Mouse (Mus musculus) bone marrow macrophage, adult 2 months (primary cell): ENCODE measurements around the gene Efcab11. TPM values are rescaled to one million over a fixed set of nuclear protein-coding genes. Genes with fewer than 3 reads are reported as not detected.

Source experiments
- H3K27ac ChIP-seq: 2 replicates; pipeline ENCODE4 v1.5.1; 2012; ENCODE audit warnings: low read depth, low read length; ENCODE audit not compliant: insufficient read depth
- H3K4me1 ChIP-seq: 2 replicates; pipeline ENCODE4 v1.6.1; 2012; ENCODE audit warnings: low read length; ENCODE audit not compliant: control insufficient read depth, insufficient read depth
- H3K4me3 ChIP-seq: 2 replicates; pipeline ENCODE4 v1.5.1; 2012; ENCODE audit warnings: mild to moderate bottlenecking, low read length, moderate library complexity; ENCODE audit not compliant: insufficient read depth
- CTCF ChIP-seq: IDR thresholded peaks from 2 replicates; pipeline ENCODE4 v1.5.1; 2012; ENCODE audit warnings: low read depth, mild to moderate bottlenecking, low read length, moderate library complexity
- POLR2A ChIP-seq: IDR thresholded peaks from 2 replicates; pipeline ENCODE4 v1.6.1; 2012; ENCODE audit warnings: mild to moderate bottlenecking, low read depth, low read length, borderline replicate concordance
- polyA plus RNA-seq: library from polyadenylated mRNA; stranded (reverse); fragments of >200 nt; gene quantifications from 2 replicates; pipeline ENCODE4 v1.2.4, GENCODE M21; 2012; ENCODE audit not compliant: missing spikeins, insufficient read depth, insufficient read length

Efcab11 gene
- polyA plus RNA-seq, 1 experiment = 3.5 TPM

DNA sequence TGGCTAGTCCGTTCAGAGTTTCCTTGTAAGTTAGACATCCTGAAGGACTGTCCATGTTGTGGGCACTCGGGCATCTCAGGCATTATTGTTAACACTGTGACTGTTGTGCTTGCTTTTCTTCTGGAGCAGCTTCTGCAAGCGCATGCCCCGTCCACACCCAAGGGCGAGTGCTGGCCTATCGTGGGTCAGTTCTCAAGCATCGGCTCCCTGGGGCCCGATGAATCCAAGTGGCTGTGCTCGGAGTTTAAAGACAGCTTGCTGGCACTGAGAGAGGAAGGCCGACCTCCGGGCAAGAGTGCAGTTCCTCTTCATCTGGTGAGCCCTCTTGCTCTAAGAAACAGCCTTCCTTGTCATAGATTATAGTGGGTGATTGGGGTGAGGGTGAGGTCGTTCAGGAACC is 27.2 kb upstream of the Efcab11 start:
- TF ChIP-seq POLR2A = no peak
- TF ChIP-seq CTCF = no peak
- H3K4me3 ChIP-seq = no peak overlapping the region
- no peak overlapping the region for H3K27ac ChIP-seq
- H3K4me1 ChIP-seq = no peaks in the 10 kb centered on the region

DNA sequence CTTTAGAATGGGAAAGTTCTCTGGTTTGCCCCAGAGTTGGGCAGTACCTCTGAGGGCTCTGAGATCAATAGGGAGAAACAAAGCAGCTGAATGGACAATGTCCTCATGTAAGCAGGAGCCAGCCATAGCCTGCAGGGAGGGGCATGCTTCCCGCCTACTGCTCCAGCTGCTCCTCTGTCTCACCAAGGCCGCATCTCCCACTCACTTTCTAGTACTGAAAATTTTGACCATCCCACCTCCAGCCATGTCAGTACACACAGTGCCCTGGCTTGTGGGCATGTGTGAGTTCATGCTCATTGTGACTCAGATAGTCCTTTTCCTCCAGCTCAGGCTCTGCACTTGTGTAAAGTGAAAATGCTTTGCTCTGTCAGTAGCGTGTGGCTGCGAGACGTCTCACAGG is 20.3 kb upstream of the Efcab11 start:
- no peak overlapping the region for H3K4me3 ChIP-seq
- no peak overlapping the region for H3K27ac ChIP-seq
- TF ChIP-seq POLR2A = no peak
- no peak for TF ChIP-seq CTCF
- peaks cover 16% of the 10 kb centered on the region for H3K4me1 ChIP-seq

DNA sequence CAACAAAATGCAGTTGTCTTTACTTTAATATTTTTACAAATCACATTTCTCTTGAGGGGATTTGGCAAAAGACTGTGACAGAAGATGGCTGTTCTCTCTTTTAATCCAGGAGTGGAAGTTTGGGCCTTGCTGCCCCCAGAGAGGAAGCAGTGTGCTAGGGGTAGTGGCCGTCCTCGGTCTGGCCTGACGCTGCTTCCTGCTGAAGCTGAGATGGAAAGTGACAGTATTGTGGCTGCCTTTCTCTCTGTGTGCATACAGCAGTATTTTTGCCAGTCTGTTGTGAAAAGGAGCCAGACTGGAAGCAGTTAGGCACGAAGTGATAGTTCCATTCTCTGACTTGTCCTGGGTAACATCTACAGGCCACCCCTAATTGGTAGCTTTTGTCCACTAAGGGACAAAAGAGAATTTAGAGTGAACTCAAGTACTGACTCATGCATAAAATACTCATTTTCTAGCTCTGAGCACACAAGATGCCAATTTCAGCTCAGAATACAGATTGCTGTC is 18.7 kb upstream of the Efcab11 start:
- Histone ChIP-seq H3K4me1 (peaks cover 16% of the 10 kb centered on the region), H3K4me3 (no peak overlapping the region), H3K27ac (peak overlapping the region; percentile 83)
- TF ChIP-seq POLR2A (no peak), CTCF (no peak)

DNA sequence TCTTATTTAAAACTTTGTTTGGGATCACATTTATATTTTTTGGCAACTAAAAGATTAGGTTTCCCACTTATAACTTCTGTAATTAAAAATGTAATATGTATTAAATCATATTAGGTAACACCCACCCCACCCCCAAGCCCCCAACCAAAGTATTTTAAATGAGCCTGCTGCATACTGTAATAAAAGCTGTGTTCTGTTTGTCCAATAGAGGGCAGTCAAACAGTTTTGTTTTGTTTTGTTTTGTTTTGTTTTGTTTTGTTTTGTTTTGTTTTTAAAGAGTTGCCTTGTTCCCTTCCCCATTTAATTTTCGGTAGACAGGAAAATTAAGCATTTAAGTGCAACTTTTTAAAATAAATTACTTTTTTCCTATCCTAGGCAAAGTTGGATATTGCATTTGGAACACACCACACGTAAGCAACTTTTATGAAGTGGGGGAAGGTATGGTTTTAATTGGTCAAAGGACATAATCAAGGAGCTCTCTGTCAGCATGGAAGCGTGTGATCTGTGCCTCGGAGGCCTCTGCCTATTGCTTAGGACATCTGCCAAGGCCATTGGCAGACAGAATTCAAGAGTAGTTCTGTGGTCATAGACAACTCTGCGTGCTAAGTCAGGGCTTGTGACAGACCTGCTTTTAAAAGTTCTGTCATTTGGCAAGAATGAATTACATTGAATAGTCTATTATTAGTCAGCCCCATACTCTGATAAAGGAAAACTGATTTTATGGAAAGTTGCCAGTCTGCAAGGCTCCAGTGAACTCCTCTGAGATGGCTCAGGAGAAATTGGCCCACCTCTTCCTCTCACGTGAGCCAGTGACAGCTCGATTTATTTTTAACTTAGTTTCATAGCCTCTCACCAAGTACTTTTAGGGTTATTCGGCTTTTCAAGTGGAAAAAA is 18.0 kb upstream of the Efcab11 start:
- TF ChIP-seq POLR2A (no peak), CTCF (no peak)
- Histone ChIP-seq H3K4me3 (no peak overlapping the region), H3K27ac (peak overlapping the region; percentile 83), H3K4me1 (peaks cover 16% of the 10 kb centered on the region)

DNA sequence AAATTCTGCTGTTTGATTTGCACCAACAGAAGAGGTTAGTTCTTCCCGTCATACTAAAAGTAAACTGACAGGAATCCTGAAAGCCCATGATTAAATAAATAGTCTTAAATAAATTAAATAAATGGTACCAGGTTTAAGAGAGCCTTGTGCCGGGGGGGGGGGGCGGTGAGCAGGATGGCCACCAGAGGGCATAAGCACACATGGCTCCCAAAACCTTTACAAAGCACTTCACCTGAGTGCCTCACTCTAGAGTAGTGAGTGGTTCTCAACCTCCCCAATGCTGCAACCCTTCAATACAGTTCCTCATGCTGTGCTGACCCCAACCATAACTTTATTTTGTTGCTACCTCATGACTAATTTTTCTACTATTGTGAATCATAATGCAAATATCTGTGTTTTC is 15.8 kb upstream of the Efcab11 start:
- Histone ChIP-seq H3K4me1 (peaks cover 16% of the 10 kb centered on the region), H3K27ac (no peak overlapping the region), H3K4me3 (no peak overlapping the region)
- TF ChIP-seq POLR2A (no peak), CTCF (no peak)

- peaks cover 14% of the 10 kb centered on the region for H3K4me1 ChIP-seq
- no peak for TF ChIP-seq POLR2A
- TF ChIP-seq CTCF = no peak
- no peak overlapping the region for H3K4me3 ChIP-seq
- H3K27ac ChIP-seq = no peak overlapping the region
Observed at GRCm38 (mm10) chr12:99898248-99898870, 14.1 kb upstream of the Efcab11 start.

DNA sequence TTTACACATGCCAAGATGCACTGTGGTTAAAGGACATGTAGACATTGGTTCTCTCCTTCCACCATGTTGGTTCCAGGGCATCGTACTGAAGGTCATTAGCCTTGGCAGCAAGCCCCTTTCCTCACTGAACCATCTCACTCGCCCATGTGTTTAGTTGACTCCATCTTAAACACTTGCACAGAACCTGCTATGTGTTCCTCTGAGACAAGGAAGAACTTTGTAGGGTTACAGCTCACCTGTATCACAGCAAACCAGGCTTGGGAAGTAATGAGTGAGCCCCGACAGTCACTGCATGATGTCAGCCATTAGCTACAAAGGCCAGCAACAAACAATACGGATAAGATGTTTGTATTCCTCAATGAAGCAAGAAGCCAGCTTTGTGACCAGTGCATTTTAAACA is 13.6 kb upstream of the Efcab11 start:
- TF ChIP-seq POLR2A (no peak), CTCF (no peak)
- peaks cover 9% of the 10 kb centered on the region for H3K4me1 ChIP-seq
- H3K4me3 ChIP-seq = no peak overlapping the region
- H3K27ac ChIP-seq = no peak overlapping the region

GRCm38 (mm10) chr12:99885282-99885901 is 1.2 kb upstream of the Efcab11 start:
- Histone ChIP-seq H3K27ac (no peak overlapping the region), H3K4me3 (peak overlapping the region; percentile 70), H3K4me1 (peaks cover 9% of the 10 kb centered on the region)
- TF ChIP-seq POLR2A (no peak), CTCF (no peak)

DNA sequence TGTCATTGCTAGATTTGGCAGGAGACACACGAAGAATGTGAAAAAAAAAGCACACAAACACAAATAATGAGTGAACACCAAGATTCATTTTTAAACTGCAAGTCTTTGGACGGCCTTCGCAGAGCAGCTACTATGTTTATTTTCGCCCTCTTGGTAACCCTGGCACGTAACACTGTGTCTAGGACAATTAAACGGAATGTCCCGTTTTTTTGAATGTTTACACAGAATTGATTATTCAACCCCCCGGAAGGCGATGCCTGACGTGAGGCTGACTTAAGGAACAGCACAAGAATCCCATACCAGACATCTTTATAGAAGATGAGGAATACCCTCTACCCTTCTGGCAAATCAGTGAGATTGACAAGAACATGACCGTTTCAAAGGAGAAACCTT is 530 bp downstream of the Efcab11 start:
- H3K4me1 ChIP-seq = peaks cover 9% of the 10 kb centered on the region
- peak overlapping the region; percentile 68 for H3K27ac ChIP-seq
- TF ChIP-seq CTCF (no peak), POLR2A (no peak)
- peak overlapping the region; percentile 82 for H3K4me3 ChIP-seq
